Mouse (Mus musculus) left cerebral cortex, adult 2 months (tissue): ENCODE measurements around the gene Carns1. TPM values are rescaled to one million over a fixed set of nuclear protein-coding genes. Genes with fewer than 3 reads are reported as not detected.

Experiments
- DNase-seq, 2 experiments: peaks; one replicate each; pipeline ENCODE4 v3.0.0; 2021 to 2022; ENCODE audit warnings: low spot score in 2 of 2, mixed read lengths in 1 of 2; ENCODE audit errors: extremely low spot score in 1 of 2
- H3K27ac ChIP-seq: fragments of 200-600 bp; 2 replicates; pipeline ENCODE4 v1.8.1; 2022
- H3K4me3 ChIP-seq: fragments of 200-600 bp; 2 replicates; pipeline ENCODE4 v1.8.1; 2022
- CTCF ChIP-seq: fragments of 200-600 bp; IDR thresholded peaks from 2 replicates; pipeline ENCODE4 v1.8.1; 2022; ENCODE audit warnings: antibody characterized with exemption, mild to moderate bottlenecking, moderate library complexity
- intact Hi-C: fragments of 180-260 bp; cut with DNase I; formaldehyde crosslinking; loops from one replicate; pipeline ENCODE4 v1.15.1; 2025
- total RNA-seq, 2 experiments: library from RNA; stranded (reverse); gene quantifications; 2 replicates each; pipeline ENCODE4 v1.2.3; 2021

The Carns1 gene
- total RNA-seq, 2 experiments from 2014 or later: 6.9 to 7.3 TPM

DNA sequence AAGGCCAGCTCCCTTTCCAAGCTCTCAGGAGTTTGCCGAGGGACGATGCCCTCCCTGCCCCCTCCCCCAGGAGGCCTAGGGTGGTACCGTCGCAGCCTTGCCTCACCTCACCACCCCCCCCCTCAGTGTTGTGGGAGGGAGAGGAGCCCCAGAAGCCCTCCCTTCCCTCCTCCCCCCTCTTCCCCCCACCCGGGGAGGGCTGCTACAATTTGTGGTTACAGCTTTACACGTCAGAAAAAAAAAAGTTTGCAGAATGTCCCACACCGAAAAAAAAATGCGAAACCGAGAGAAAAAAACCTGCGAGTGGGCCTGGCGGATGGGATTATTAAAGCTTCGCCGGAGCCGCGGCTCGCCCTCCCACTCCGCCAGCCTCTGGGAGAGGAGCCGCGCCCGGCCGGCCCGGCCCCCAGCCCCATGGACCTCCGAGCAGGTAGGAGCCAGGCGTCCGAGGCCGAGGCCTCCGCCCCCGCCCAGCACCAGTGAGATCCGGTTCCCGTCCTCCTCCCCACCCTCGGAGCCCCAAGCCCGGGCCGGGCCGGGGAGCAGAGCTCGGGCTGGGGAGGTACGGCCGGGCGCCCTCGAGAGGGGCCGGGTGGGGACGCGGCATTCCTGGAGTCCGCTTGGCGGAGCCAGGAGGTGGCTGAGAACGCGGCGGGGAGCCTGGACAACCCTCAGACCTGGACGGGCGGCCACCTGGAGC is 38.9 kb upstream of the Carns1 start, which contains the start of the genes Clcf1 and AC109138.7:
Gene Clcf1, plus strand, starts transcription at position 168 of the 700 bp plus-strand sequence.
Gene AC109138.7, plus strand, starts transcription at position 287 of the 700 bp plus-strand sequence.
- intact Hi-C loops: no loop called here
- DNase-seq: no peak
- Histone ChIP-seq H3K27ac (no peak within 1 kb of the TSS), H3K4me3 (peak within 1 kb of the TSS; percentile 47)
- no peak for TF ChIP-seq CTCF

DNA sequence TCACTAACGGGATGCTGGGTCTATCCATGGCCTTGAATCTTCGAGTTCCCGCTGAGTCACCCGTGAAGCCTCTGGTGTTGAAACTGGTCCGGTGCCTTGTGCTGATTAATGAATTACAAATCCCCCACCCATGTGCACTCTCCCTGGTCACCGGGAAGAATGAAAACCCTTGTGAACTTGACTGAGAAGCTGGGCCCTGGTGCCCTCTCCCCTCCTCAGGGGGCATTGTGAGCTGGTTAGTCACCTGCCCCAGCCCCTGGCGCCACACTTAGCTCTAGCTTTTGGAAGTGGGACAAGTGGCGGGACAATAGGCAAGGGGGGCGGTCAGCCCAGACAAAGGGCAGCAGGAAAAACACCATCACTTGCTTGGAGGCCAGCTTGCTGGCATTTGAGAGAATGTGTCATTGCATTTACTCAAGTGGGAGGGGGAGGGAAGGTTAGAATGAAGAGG is 38.3 kb upstream of the Carns1 start:
- H3K27ac ChIP-seq: no peak overlapping the region
- DNase-seq: no peak
- intact Hi-C loops: no loop called here
- no peak for TF ChIP-seq CTCF
- no peak overlapping the region for H3K4me3 ChIP-seq

DNA sequence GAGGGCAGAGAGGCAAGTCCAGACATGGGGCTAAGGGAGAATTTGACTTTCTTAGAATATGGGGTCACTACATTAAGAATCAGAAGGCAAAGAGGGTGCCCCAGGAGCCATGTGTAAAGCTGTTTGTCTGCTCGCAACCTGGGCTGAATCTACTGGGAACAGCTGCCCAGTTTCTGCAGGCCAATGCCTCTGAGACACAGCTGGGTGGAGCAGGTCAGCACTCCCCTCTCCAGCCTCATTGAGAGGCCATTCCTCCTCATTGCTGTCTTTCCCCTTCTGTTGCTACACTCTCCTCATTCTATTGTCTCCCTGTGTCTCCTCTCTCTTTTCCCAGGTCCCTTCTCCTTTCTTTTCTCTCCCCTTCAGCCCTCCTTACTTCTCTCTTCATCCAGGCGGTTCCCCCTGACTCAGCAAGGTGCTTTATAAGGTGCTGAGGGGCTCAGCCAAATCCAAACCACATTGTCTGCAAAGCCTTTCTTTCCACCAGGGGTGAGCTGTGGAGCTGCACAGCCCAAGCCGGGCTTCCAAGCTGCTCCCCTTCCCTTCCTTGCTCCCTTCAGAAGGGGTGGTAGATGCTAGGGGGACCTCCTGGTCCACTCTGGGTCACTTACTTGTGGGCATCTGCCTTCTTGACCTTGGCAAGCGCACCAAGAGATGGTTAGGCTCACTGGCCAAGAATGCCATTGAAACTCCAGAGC is 36.8 kb upstream of the Carns1 start:
- no peak overlapping the region for H3K4me3 ChIP-seq
- no peak overlapping the region for H3K27ac ChIP-seq
- no peak for TF ChIP-seq CTCF
- intact Hi-C loops: no loop called here
- DNase-seq: no peak

DNA sequence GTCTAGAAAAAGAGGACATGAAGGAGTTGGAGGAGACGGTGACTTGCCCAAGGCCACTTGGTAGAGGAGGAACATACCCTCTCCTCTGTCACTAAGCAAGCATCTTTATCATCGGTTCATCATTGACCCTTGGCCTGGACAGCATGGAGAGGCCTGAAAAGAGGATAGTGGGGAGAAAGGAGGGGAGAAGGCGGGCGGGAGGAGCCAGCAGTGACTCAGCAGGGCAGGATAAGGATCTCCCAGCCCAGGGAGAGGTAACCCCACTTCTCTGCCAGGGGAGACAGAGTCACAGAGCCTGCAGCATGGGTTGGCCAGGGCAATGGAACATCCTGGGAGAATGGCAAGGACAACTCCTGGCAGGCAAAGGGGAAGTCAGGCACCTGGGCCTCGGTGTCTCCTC is 33.3 kb upstream of the Carns1 start:
- no peak for TF ChIP-seq CTCF
- intact Hi-C loops: no loop called here
- no peak for DNase-seq
- no peak overlapping the region for H3K27ac ChIP-seq
- no peak overlapping the region for H3K4me3 ChIP-seq

DNA sequence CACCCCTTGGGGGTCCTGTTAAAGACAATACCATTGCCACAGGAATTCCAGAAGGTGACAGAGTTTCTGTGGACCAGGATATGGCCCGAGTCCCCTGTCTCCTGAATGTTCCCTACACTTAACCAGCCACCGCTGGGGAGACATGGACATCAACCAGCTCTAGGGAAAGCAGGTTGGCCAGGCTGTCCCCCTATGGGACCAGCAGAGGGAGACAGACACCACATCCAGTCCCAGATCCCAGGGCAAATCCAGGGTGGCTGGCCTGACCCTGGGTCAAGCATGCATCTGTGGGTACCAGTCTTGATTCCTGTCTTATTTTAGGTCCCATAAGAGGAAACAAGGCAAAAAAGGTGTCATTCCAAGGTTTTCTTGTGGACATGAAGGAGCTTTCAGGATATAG is 31.7 kb upstream of the Carns1 start:
- H3K4me3 ChIP-seq: no peak overlapping the region
- DNase-seq: peak in 1 of 2 experiments; percentile 50
- peak; percentile 96 for TF ChIP-seq CTCF
- intact Hi-C loops: loop anchor here (1.0 kb wide), 1 partner anchor 21 kb away; no protein-coding TSS in a partner anchor
- H3K27ac ChIP-seq: no peak overlapping the region

DNA sequence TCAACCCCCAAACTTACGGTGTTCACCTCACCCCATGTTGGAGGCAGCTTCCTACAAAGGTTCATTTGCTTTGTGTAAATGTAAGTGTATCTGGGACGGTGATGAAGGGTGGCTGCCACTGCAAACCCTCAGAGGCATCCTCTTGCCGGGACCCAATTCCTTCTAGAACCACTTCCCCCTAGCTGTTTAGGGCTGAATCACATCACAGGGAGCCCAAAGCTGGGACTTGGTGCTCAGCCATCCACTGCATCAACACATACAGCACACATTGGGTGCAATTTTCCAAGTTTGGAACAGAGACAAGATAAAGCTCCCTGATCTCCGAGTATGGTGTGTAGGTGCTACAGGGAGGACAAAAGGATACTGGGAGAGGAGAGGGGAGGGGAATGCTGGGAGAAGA is 29.6 kb upstream of the Carns1 start:
- H3K27ac ChIP-seq: peak overlapping the region; percentile 76
- TF ChIP-seq CTCF: peak; percentile 35

DNA sequence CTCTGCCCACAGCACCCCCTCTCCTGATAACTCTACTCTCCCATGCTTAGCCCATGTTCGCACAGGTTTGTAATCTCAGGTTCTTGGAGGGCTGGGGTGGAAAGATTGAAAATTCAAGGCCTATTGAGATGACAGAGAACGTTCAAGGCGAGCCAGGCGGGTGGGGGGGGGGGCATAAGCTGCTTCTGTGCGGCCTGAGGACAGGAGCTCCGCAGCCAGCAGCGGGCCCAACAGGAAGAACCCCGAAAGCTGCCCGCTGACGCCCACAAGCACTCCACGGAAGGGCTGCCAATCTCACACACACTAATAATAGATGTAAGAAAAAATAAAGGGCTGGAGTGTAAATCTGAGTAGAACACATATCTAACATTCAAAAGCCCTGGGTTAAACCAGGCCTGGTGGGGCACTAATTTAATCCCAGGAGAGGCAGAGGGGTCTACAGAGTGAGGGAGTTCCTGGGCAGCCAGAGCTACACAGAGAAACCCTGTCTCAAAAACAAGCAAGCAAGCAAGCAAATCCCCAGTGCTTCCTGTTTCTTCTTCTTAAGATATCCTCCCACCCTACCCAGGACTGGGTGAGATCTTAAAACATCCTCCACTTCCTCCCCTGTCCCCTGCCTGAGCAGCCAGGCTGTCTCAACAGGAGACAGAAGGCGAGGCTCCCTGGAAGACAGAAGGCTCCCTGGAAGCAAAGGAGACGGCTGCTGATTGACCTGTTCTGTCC is 28.5 kb upstream of the Carns1 start:
- DNase-seq: no peak
- intact Hi-C loops: loop anchor here (2.0 to 5.0 kb wide), 2 partner anchors 49 to 106 kb away; partner anchors contain the start of genes Cdk2ap2 and Pitpnm1
- H3K27ac ChIP-seq: peak overlapping the region; percentile 76
- no peak for TF ChIP-seq CTCF
- H3K4me3 ChIP-seq: no peak overlapping the region

More for the DNA sequence above, 29.6 kb upstream of the Carns1 start:
- no peak overlapping the region for H3K4me3 ChIP-seq
- intact Hi-C loops: loop anchor here (2.0 to 5.0 kb wide), 2 partner anchors 48 to 108 kb away; partner anchors contain the start of genes Cdk2ap2 and Pitpnm1
- DNase-seq: no peak

DNA sequence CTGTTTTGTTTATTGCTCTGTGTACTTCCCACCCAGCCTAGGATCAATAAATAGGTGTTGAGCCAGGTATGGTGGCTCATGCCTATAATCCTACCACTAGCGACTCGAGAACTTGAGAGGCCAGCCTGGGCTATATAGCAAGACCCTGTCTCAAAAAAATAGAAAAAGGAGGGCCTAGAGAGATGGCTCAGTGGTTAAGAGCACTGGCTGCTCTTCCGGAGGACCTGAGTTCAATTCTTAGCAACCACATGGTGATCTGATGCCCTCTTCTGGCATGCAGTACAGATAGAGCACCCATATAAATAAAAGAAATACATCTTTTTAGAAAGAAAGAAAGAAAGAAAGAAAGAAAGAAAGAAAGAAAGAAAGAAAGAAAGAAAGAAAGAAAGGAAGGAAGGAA is 27.9 kb upstream of the Carns1 start:
- Histone ChIP-seq H3K27ac (peak overlapping the region; percentile 95; the same call in 1 of the 2 replicates), H3K4me3 (no peak overlapping the region)
- no peak; the same call in 1 of the 2 replicates for TF ChIP-seq CTCF
- intact Hi-C loops: loop anchor here (5.0 kb wide), 1 partner anchor 106 kb away; the partner anchor contains the start of genes Cdk2ap2 and Pitpnm1
- DNase-seq: no peak

DNA sequence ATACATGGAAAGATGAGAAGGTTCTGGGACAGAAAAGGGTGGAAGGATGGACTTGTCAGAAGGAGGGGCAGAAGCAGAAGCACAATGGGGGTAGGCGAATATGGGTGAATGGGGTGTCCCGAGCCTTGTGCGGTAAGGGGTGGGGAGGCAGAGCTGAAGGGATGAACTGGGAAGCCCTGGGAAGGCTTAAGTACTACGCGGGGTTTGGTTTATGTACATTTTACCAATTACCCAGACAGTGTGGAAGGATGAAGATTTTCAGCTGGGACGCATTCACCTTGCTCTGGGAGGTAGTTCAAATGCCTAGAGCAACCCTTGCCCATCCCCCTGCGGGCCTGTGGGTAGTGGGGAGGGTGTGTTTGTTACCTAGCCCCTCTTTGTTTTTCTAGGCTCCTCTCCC is 26.9 kb upstream of the Carns1 start:
- Histone ChIP-seq H3K4me3 (peak overlapping the region; percentile 70), H3K27ac (peak overlapping the region; percentile 95)
- intact Hi-C loops: loop anchor here (5.0 kb wide), 1 partner anchor 105 kb away; the partner anchor contains the start of genes Cdk2ap2 and Pitpnm1
- TF ChIP-seq CTCF: no peak
- no peak for DNase-seq

DNA sequence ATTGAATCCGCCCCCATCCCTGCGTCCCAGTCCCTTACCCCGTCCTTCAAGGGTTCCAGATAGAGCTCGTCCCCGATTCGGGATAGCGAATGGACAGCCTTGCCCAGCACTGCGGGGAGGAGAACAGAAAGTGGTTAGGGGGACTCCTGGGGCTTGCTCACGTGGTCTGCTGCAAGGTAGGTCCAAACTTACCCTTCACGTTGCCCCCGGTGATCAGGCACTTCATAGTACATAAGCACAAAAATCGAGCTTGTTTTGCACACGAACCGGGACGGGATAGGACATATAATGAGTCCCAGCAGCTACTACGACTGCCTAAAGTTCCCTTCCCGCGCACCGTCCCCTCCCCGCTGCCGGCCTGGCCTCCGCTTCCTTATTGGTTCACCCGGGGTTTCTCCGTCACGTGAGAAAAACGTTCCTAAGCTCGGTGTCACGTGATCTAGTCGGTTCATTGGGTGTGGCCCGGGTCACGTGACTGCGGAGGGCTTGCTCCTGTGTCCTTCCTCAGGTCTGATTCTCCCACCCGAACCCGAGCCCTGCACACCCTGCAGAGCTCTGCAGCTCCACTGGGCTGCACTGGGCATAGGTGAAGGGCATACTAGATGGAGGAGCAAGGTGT is 26.1 kb upstream of the Carns1 start, which contains the start of gene Rad9a:
Gene Rad9a, minus strand, starts transcription at position 372 of the 619 bp plus-strand sequence.
- H3K27ac ChIP-seq: peak within 1 kb of the TSS; percentile 95
- peak within 1 kb of the TSS; percentile 70 for H3K4me3 ChIP-seq
- intact Hi-C loops: loop anchor here (5.0 kb wide), 1 partner anchor 104 kb away; the partner anchor contains the start of genes Cdk2ap2 and Pitpnm1
- DNase-seq: peak; percentile 92 to 94
- no peak; the same call in 1 of the 2 replicates for TF ChIP-seq CTCF

DNA sequence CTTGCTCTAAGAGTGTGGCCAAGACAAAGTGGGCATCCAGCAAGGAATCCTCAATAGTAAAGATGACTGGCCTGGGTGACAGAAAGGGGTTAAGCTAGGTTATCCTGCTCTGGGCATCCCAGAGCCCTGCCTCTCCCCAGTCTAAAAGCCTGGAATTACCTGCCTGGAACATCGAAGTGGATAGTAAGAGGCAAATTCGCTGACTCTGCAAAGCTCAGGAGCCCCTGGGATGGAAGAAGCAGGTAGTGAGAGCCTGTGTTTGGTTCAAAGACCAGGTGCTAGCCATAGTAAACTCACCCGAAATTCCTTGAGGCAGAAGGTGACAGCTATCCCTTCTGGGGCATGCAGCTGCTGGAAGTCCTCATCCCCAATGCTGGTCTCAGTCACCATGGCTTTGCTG is 21.9 kb upstream of the Carns1 start:
- no peak for TF ChIP-seq CTCF
- Histone ChIP-seq H3K4me3 (no peak overlapping the region), H3K27ac (no peak overlapping the region)
- DNase-seq: no peak
- intact Hi-C loops: no loop called here
